Mouse (Mus musculus) liver, adult 2 months (tissue): ENCODE results near the gene Dlgap1. TPM values are rescaled to one million over a fixed set of nuclear protein-coding genes. Genes with fewer than 3 reads are reported as not detected.

ENCODE experiments used
- DNase-seq: peaks from one replicate; pipeline ENCODE4 v3.0.0-alpha.2; 2011; ENCODE audit warnings: low read depth, low spot score; ENCODE audit errors: extremely low read depth
- H3K27ac ChIP-seq: fragments of 200-500 bp; replicated peaks from 2 replicates; pipeline ENCODE4 v1.5.1; 2012; ENCODE audit warnings: low read depth, mild to moderate bottlenecking, control low read depth, inconsistent platforms, low read length; ENCODE audit not compliant: insufficient read depth
- H3K27me3 ChIP-seq: fragments of 200-500 bp; 2 replicates; pipeline ENCODE4 v1.6.1; 2012; ENCODE audit warnings: mild to moderate bottlenecking, moderate library complexity, low read length, inconsistent platforms; ENCODE audit not compliant: control insufficient read depth, insufficient read depth
- H3K36me3 ChIP-seq: fragments of 200-500 bp; 2 replicates; pipeline ENCODE4 v1.6.1; 2012; ENCODE audit warnings: low read length, inconsistent platforms; ENCODE audit not compliant: control insufficient read depth, insufficient read depth
- H3K4me1 ChIP-seq: fragments of 200-500 bp; 2 replicates; pipeline ENCODE4 v1.6.1; 2011; ENCODE audit warnings: low read length; ENCODE audit not compliant: control insufficient read depth, insufficient read depth
- H3K4me3 ChIP-seq: fragments of 200-500 bp; 2 replicates; pipeline ENCODE4 v1.5.1; 2011; ENCODE audit warnings: low read depth, mild to moderate bottlenecking, control low read depth, low read length, moderate library complexity; ENCODE audit not compliant: insufficient read depth
- H3K79me2 ChIP-seq: fragments of 200-500 bp; 2 replicates; pipeline ENCODE4 v1.6.1; 2012; ENCODE audit warnings: inconsistent platforms, mild to moderate bottlenecking, low read length, moderate library complexity; ENCODE audit not compliant: control insufficient read depth, insufficient read depth
- H3K9ac ChIP-seq: fragments of 200-500 bp; 2 replicates; pipeline ENCODE4 v1.6.1; 2012; ENCODE audit warnings: low read depth, mild to moderate bottlenecking, control low read depth, inconsistent platforms, low read length
- CTCF ChIP-seq: fragments of 200-500 bp; IDR thresholded peaks from 2 replicates; pipeline ENCODE4 v1.5.1; 2011; ENCODE audit warnings: low read depth, low read length, control low read depth
- POLR2A ChIP-seq: fragments of 200-500 bp; IDR thresholded peaks from 2 replicates; pipeline ENCODE4 v1.6.1; 2011; ENCODE audit warnings: low read length, control low read depth; ENCODE audit not compliant: insufficient read depth; ENCODE audit errors: extremely low read depth
- WGBS: fragments of 180-500 bp; shearing (Covaris S2); methylation state at CpG from one replicate; pipeline ENCODE4 v1.1.7; 2018; 5-methylcytosine and 5-hydroxymethylcytosine counted together
- polyA plus RNA-seq: library from polyadenylated mRNA; depleted of rRNA; stranded (reverse); fragments of >200 nt; gene quantifications from 2 replicates; pipeline ENCODE4 v1.2.3, GENCODE M21; 2012
- total RNA-seq: library from RNA; depleted of rRNA; stranded (reverse); fragments of >200 nt; gene quantifications from 2 replicates; pipeline ENCODE4 v1.2.3, GENCODE M21; 2014

The Dlgap1 gene
- total and polyA plus RNA-seq, 2 experiments: 0.55 to 1.5 TPM

DNA sequence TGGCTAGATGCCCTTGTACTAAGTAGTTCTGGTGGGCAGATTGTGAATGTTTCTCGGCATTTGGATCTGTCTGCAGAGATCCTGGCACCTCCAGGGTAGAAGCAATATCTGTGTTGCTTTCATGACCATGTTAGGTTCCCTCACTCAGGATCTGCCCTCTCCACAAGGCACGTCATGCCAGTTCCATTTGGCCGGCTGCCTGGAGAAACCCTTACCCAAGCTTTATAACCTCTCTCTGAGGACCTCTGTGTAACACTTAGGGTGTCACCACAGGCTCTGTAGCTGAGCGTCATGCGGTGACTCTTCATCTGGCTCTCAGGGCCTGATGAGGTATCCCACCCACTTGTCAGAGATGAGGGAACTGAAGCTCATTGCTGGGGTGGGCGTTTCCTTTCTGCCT is 353.1 kb downstream of the Dlgap1 start:
- no peak overlapping the region for H3K27ac ChIP-seq
- WGBS: 87% methylated on average over 6 of the region's 6 CpGs
- no peaks in the 10 kb centered on the region for H3K36me3 ChIP-seq
- no peak for DNase-seq
- H3K4me3 ChIP-seq: no peak overlapping the region
- no peaks in the 10 kb centered on the region for H3K27me3 ChIP-seq
- no peaks in the 10 kb centered on the region for H3K4me1 ChIP-seq
- no peaks in the 10 kb centered on the region for H3K79me2 ChIP-seq
- no peak for TF ChIP-seq POLR2A
- no peak for TF ChIP-seq CTCF
- H3K9ac ChIP-seq: no peak overlapping the region

GRCm38 (mm10) chr17:70333440-70333839 is 364.6 kb downstream of the Dlgap1 start:
- Histone ChIP-seq H3K79me2 (no peaks in the 10 kb centered on the region), H3K4me1 (no peaks in the 10 kb centered on the region), H3K9ac (no peak overlapping the region), H3K4me3 (no peak overlapping the region), H3K27me3 (no peaks in the 10 kb centered on the region), H3K36me3 (no peaks in the 10 kb centered on the region), H3K27ac (no peak overlapping the region)
- DNase-seq: no peak
- 81% methylated on average over 6 of the region's 6 CpGs for WGBS
- TF ChIP-seq POLR2A (no peak), CTCF (no peak)

- Histone ChIP-seq H3K9ac (no peak overlapping the region), H3K27ac (no peak overlapping the region), H3K36me3 (no peaks in the 10 kb centered on the region), H3K27me3 (no peaks in the 10 kb centered on the region), H3K4me1 (no peaks in the 10 kb centered on the region), H3K4me3 (no peak overlapping the region), H3K79me2 (no peaks in the 10 kb centered on the region)
- TF ChIP-seq POLR2A (no peak), CTCF (no peak)
- WGBS: 38% methylated on average over 3 of the region's 3 CpGs
- no peak for DNase-seq
These were observed 365.3 kb downstream of the Dlgap1 start for GRCm38 (mm10) chr17:70334171-70334570.

- Histone ChIP-seq H3K27me3 (no peaks in the 10 kb centered on the region), H3K27ac (no peak overlapping the region), H3K4me1 (no peaks in the 10 kb centered on the region), H3K79me2 (no peaks in the 10 kb centered on the region), H3K4me3 (no peak overlapping the region), H3K36me3 (no peaks in the 10 kb centered on the region), H3K9ac (no peak overlapping the region)
- WGBS: 88% methylated on average over 7 of the region's 7 CpGs
- DNase-seq: no peak
- TF ChIP-seq CTCF (no peak), POLR2A (no peak)
These were observed 370.9 kb downstream of the Dlgap1 start for GRCm38 (mm10) chr17:70339821-70340220.

DNA sequence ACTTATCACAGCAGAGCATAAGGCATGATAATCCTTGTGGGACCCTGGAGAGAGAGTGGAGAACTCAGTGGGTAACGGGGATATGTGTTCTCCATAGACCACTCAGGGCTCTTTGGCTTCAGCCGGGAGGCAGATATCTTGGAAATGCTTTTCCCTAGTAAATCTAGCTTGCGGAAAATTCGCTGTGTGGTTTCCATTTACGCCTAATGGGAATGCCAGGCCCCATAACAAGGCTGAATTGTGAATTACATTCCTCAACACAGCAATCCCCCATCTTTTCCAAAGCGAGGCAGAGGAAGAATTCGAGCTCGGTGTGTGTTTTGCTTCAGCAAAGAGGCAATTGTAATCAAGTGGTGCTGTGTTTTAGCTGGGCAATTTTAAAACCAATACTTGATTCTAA is 372.4 kb downstream of the Dlgap1 start:
- Histone ChIP-seq H3K9ac (no peak overlapping the region), H3K27ac (no peak overlapping the region), H3K79me2 (no peaks in the 10 kb centered on the region), H3K27me3 (no peaks in the 10 kb centered on the region), H3K4me3 (no peak overlapping the region), H3K36me3 (no peaks in the 10 kb centered on the region), H3K4me1 (no peaks in the 10 kb centered on the region)
- TF ChIP-seq CTCF (no peak), POLR2A (no peak)
- 84% methylated on average over 8 of the region's 8 CpGs for WGBS
- DNase-seq: no peak

GRCm38 (mm10) chr17:70341920-70342319 is 373.0 kb downstream of the Dlgap1 start:
- H3K36me3 ChIP-seq: no peaks in the 10 kb centered on the region
- no peak for TF ChIP-seq POLR2A
- TF ChIP-seq CTCF: peak; percentile 17; the same call in 1 of the 2 replicates
- 62% methylated on average over 6 of the region's 6 CpGs for WGBS
- no peaks in the 10 kb centered on the region for H3K4me1 ChIP-seq
- H3K9ac ChIP-seq: no peak overlapping the region
- DNase-seq: no peak
- no peaks in the 10 kb centered on the region for H3K27me3 ChIP-seq
- no peak overlapping the region for H3K4me3 ChIP-seq
- H3K79me2 ChIP-seq: no peaks in the 10 kb centered on the region
- H3K27ac ChIP-seq: no peak overlapping the region
